ENCODE assay signal across 20 mouse cellular contexts in genomic region chr16:21497627-21498026, GRCm38 (mm10).
DNase-seq lines count a peak whose midpoint lies in the region; ATAC-seq and TF ChIP-seq lines count a peak whose summit lies in the region.
"Had no signal": no experiment of that assay in that cellular context is flagged by ENCODE, and none has a peak within 500 bp of the region (broad histone marks: within the 10 kb centered on the region; RNA-seq: fewer than 3 reads in every experiment).

No protein-coding gene starts in this region.

- H3K4me1 ChIP-seq in heart, embryonic 12.5 days (replicated peaks), result peaks cover 29% of the 10 kb centered on the region
- no peaks in the 10 kb centered on the region for H3K4me1 ChIP-seq in midbrain, postnatal 0 days (ENCODE audit: insufficient read depth, low read length)
- peaks cover 4% of the 10 kb centered on the region for H3K4me1 ChIP-seq in midbrain, embryonic 16.5 days (ENCODE audit: control insufficient read depth, insufficient read depth, low read length)
- no peaks in the 10 kb centered on the region for H3K4me1 ChIP-seq in stomach, postnatal 0 days (replicated peaks; ENCODE audit: control insufficient read depth, insufficient read depth)
- H3K4me1 ChIP-seq: midbrain, embryonic 12.5 days had no signal

- DNase-seq in heart, adult 9 months (ENCODE audit: low spot score in 2 of 2), result no peak
- no peak for DNase-seq in layer of hippocampus, adult 2 months (ENCODE audit: low spot score in 2 of 2)
- DNase-seq in layer of hippocampus, postnatal 10 days (ENCODE audit: low spot score in 2 of 2), result no peak
- no peak for DNase-seq in midbrain, postnatal 0 days (ENCODE audit: low spot score)
- no peak for DNase-seq in stomach, postnatal 0 days (ENCODE audit: low spot score)
- DNase-seq in thymus, adult 18-20 months, result no peak
- DNase-seq: adrenal gland, postnatal 36 days; cerebellum, adult 8-10 months; gastrocnemius, postnatal 10 days; kidney, adult 18-20 months; kidney, postnatal 14 days; liver, embryonic 13.5 days; thymus, postnatal 36 days had no signal

- peak overlapping the region; percentile 58 for H3K27ac ChIP-seq in heart, embryonic 12.5 days (ENCODE audit: poor library complexity, severe bottlenecking)
- no peak overlapping the region for H3K27ac ChIP-seq in layer of hippocampus, adult 2 months
- H3K27ac ChIP-seq in midbrain, postnatal 0 days (ENCODE audit: low read depth, low read length), result no peak overlapping the region
- H3K27ac ChIP-seq in midbrain, embryonic 16.5 days (ENCODE audit: low read length), result no peak overlapping the region
- no peak overlapping the region for H3K27ac ChIP-seq in stomach, postnatal 0 days (replicated peaks)
- H3K27ac ChIP-seq: limb, embryonic 12.5 days; liver, embryonic 13.5 days; macrophage; midbrain, embryonic 12.5 days had no signal

- H3K4me3 ChIP-seq in heart, embryonic 12.5 days, result no peak overlapping the region
- no peak overlapping the region for H3K4me3 ChIP-seq in layer of hippocampus, adult 2 months
- no peak overlapping the region for H3K4me3 ChIP-seq in midbrain, postnatal 0 days (ENCODE audit: low read depth, low read length)
- no peak overlapping the region for H3K4me3 ChIP-seq in midbrain, embryonic 16.5 days (ENCODE audit: low read depth, low read length)
- no peak overlapping the region for H3K4me3 ChIP-seq in stomach, postnatal 0 days (ENCODE audit: low read depth, low read length)
- H3K4me3 ChIP-seq: limb, embryonic 12.5 days; liver, embryonic 13.5 days; midbrain, embryonic 12.5 days; myocyte had no signal

- H3K9ac ChIP-seq in heart, embryonic 12.5 days, result no peak overlapping the region
- no peak overlapping the region for H3K9ac ChIP-seq in midbrain, postnatal 0 days (replicated peaks; ENCODE audit: low read length, poor library complexity, severe bottlenecking)
- H3K9ac ChIP-seq in midbrain, embryonic 16.5 days (ENCODE audit: low read depth, low read length), result no peak overlapping the region
- H3K9ac ChIP-seq in stomach, postnatal 0 days (ENCODE audit: low read length), result no peak overlapping the region
- H3K9ac ChIP-seq: limb, embryonic 12.5 days; liver, embryonic 13.5 days; midbrain, embryonic 12.5 days had no signal

- peak; percentile 41 for TF ChIP-seq CTCF in layer of hippocampus, adult 2 months (conservative IDR thresholded peaks at IDR 0.05)
- TF ChIP-seq CTCF in midbrain, postnatal 0 days (IDR thresholded peaks at IDR 0.05), result peak; percentile 24; the same call in 1 of the 2 replicates
- peak; percentile 43 for TF ChIP-seq CTCF in stomach, postnatal 0 days (IDR thresholded peaks at IDR 0.05; ENCODE audit: low read depth)

- WGBS in heart, embryonic 12.5 days, result 54% methylated on average over 3 of the region's 3 CpGs
- 69% methylated on average over 3 of the region's 3 CpGs for WGBS in midbrain, postnatal 0 days
- WGBS in midbrain, embryonic 16.5 days, result 70% methylated on average over 3 of the region's 3 CpGs
- WGBS in stomach, postnatal 0 days, result 73% methylated on average over 3 of the region's 3 CpGs

- H3K9me3 ChIP-seq in heart, embryonic 12.5 days (replicated peaks), result no peaks in the 10 kb centered on the region
- H3K9me3 ChIP-seq in midbrain, postnatal 0 days (ENCODE audit: low read length), result no peaks in the 10 kb centered on the region
- no peaks in the 10 kb centered on the region for H3K9me3 ChIP-seq in midbrain, embryonic 16.5 days (replicated peaks; ENCODE audit: control insufficient read depth, low read length, poor library complexity, severe bottlenecking)
- no peaks in the 10 kb centered on the region for H3K9me3 ChIP-seq in stomach, postnatal 0 days (ENCODE audit: control insufficient read depth, low read length)
- H3K9me3 ChIP-seq: limb, embryonic 12.5 days; liver, embryonic 13.5 days; midbrain, embryonic 12.5 days had no signal

- no peaks in the 10 kb centered on the region for H3K27me3 ChIP-seq in heart, embryonic 12.5 days (replicated peaks)
- H3K27me3 ChIP-seq in midbrain, postnatal 0 days (ENCODE audit: insufficient read depth, low read length), result no peaks in the 10 kb centered on the region
- no peaks in the 10 kb centered on the region for H3K27me3 ChIP-seq in midbrain, embryonic 16.5 days (ENCODE audit: control insufficient read depth, insufficient read depth, low read depth, low read length)
- H3K27me3 ChIP-seq in stomach, postnatal 0 days (ENCODE audit: control insufficient read depth, insufficient read depth, low read length), result no peaks in the 10 kb centered on the region
- H3K27me3 ChIP-seq: limb, embryonic 12.5 days; liver, embryonic 13.5 days; midbrain, embryonic 12.5 days had no signal

- no peak for ATAC-seq in heart, embryonic 12.5 days (ENCODE audit: insufficient number of reproducible peaks, low FRiP score)
- ATAC-seq in midbrain, postnatal 0 days (ENCODE audit: low FRiP score), result no peak
- no peak for ATAC-seq in midbrain, embryonic 16.5 days
- no peak for ATAC-seq in stomach, postnatal 0 days (ENCODE audit: low FRiP score, low TSS enrichment)
- ATAC-seq: hindbrain, embryonic 16.5 days had no signal

- H3K4me2 ChIP-seq in heart, embryonic 12.5 days, result no peak overlapping the region
- H3K4me2 ChIP-seq in midbrain, postnatal 0 days (ENCODE audit: low read depth, low read length, poor library complexity, severe bottlenecking), result no peak overlapping the region
- H3K4me2 ChIP-seq in midbrain, embryonic 16.5 days (ENCODE audit: low read length), result no peak overlapping the region
- no peak overlapping the region for H3K4me2 ChIP-seq in stomach, postnatal 0 days (replicated peaks; ENCODE audit: low read depth)
- H3K4me2 ChIP-seq: limb, embryonic 12.5 days; liver, embryonic 13.5 days; midbrain, embryonic 12.5 days had no signal

- no peak for TF ChIP-seq EP300 in stomach, postnatal 0 days (optimal IDR thresholded peaks at IDR 0.05)

- H3K36me3 ChIP-seq in heart, embryonic 12.5 days, result peaks cover 14% of the 10 kb centered on the region
- H3K36me3 ChIP-seq in midbrain, postnatal 0 days (ENCODE audit: insufficient read depth, low read length), result peaks cover 20% of the 10 kb centered on the region
- peaks cover 5% of the 10 kb centered on the region; the same call in 1 of the 2 replicates for H3K36me3 ChIP-seq in midbrain, embryonic 16.5 days (ENCODE audit: control insufficient read depth, insufficient read depth, low read length)
- no peaks in the 10 kb centered on the region for H3K36me3 ChIP-seq in stomach, postnatal 0 days (ENCODE audit: control insufficient read depth, insufficient read depth, low read length)
- H3K36me3 ChIP-seq: liver, embryonic 13.5 days had no signal
